Mouse (Mus musculus): ENCODE measurements at regions not wholly inside any gene's neighbourhood (a gene's known extent, or its start where the extent isn't known, plus 50 kb on each side); places are given as distances from the start of the nearest gene placed in this dataset.
"Not testable (repeated sequence)": the region's sequence is repeated elsewhere in the genome, so short reads cannot be mapped to it uniquely, and the experiment has no call there.

DNA sequence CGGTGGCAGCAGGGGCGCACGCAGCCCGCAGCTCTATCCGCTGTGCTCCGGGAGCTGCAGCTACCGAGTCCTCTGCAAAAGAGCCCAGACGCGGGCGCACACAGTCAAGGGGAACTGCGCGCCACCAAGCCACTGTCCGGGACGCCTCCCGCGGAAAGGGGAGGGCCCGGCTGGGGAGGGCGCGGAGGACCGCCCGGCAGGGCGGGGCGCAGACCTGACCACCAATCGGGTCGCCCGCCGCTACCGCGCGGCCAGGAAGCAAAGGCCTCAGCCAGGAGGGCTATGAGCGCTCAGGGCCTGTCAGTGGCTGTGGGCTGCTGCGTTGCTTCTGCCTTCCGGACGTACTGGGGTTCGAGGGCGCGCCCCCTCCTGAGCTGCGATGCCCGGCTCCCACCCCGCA, 1034.5 kb downstream of the Gm10330 start:
- H3K4me2 ChIP-seq: peak overlapping the region; percentile 50
- H3K27ac ChIP-seq: not testable (repeated sequence)

DNA sequence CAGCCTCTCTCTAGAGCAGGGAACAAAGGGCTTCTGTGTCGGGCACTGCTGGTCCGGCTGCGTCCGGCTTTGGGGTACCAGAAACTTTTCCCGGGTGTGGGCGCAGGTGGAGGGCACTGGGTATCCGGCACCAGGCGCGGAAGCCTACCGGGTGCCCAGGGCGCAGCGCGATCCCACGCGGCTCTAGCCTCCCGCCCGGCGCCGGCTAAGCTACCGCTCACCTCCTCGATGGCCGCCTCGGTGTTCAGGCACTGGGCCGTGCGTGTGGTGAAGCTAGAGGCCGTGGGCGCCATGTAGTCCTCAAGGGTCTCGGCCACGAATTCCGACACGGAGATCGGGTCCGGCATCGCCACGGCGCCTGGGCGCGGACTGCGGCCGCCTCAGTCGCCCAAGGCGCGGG, 1035.0 kb downstream of the Gm10330 start:
- 4% methylated on average over 39 of the region's 43 CpGs for WGBS
- H3K4me2 ChIP-seq: peak overlapping the region; percentile 50
- not testable (repeated sequence) for H3K4me1 ChIP-seq (replicated peaks); H3K27me3 ChIP-seq; ATAC-seq (ENCODE audit: insufficient number of reproducible peaks, insufficient read depth, low FRiP score, low TSS enrichment, low read depth); H3K36me3 ChIP-seq; H3K9me3 ChIP-seq; H3K27ac ChIP-seq
- peak overlapping the region; percentile 45; the same call in 1 of the 2 replicates for H3K9ac ChIP-seq (replicated peaks)
- H3K4me3 ChIP-seq (replicated peaks): peak overlapping the region; percentile 40

More for the DNA sequence above, 1034.5 kb downstream of the Gm10330 start:
- H3K27me3 ChIP-seq; ATAC-seq (ENCODE audit: insufficient number of reproducible peaks, insufficient read depth, low FRiP score, low TSS enrichment, low read depth); H3K36me3 ChIP-seq; H3K9me3 ChIP-seq; H3K4me1 ChIP-seq (replicated peaks): not testable (repeated sequence)
- H3K4me3 ChIP-seq (replicated peaks): peak overlapping the region; percentile 40
- peak overlapping the region; percentile 45; the same call in 1 of the 2 replicates for H3K9ac ChIP-seq (replicated peaks)
- WGBS: 3% methylated on average over 32 of the region's 40 CpGs
